Mouse (Mus musculus) intestine, embryonic 16.5 days (tissue): ENCODE data around the gene Nsg1. TPM values are rescaled to one million over a fixed set of nuclear protein-coding genes. Genes with fewer than 3 reads are reported as not detected.

ENCODE experiments used
- ATAC-seq: fragments of 200-750 bp; cut with Nextera tagmentation; 2 replicates; pipeline ENCODE4 v1.8.0; 2017; ENCODE audit warnings: moderate TSS enrichment, moderate library complexity
- H3K27ac ChIP-seq: fragments of 300-500 bp; sonication (generic); 2 replicates; pipeline ENCODE4 v1.5.1; 2014; ENCODE audit warnings: mild to moderate bottlenecking, low read length
- H3K27me3 ChIP-seq: fragments of 300-500 bp; sonication (generic); replicated peaks from 2 replicates; pipeline ENCODE4 v1.6.1; 2014; ENCODE audit warnings: low read length, control low read depth, mixed read lengths; ENCODE audit not compliant: control insufficient read depth, insufficient read depth
- H3K36me3 ChIP-seq: fragments of 300-500 bp; sonication (generic); 2 replicates; pipeline ENCODE4 v1.6.1; 2014; ENCODE audit warnings: low read length, control low read depth; ENCODE audit not compliant: control insufficient read depth, insufficient read depth
- H3K4me1 ChIP-seq: fragments of 300-500 bp; sonication (generic); 2 replicates; pipeline ENCODE4 v1.6.1; 2014; ENCODE audit warnings: low read length, control low read depth, mixed read lengths; ENCODE audit not compliant: control insufficient read depth, insufficient read depth
- H3K4me2 ChIP-seq: fragments of 300-500 bp; sonication (generic); 2 replicates; pipeline ENCODE4 v1.6.1; 2014; ENCODE audit warnings: low read depth, low read length, control low read depth
- H3K4me3 ChIP-seq: fragments of 300-500 bp; sonication (generic); 2 replicates; pipeline ENCODE4 v1.5.1; 2014; ENCODE audit warnings: mild to moderate bottlenecking, low read length
- H3K9ac ChIP-seq: fragments of 300-500 bp; sonication (generic); 2 replicates; pipeline ENCODE4 v1.6.1; 2014; ENCODE audit warnings: low read depth, low read length
- H3K9me3 ChIP-seq: fragments of 300-500 bp; sonication (generic); 2 replicates; pipeline ENCODE4 v1.6.1; 2016; ENCODE audit warnings: low read length, control low read depth; ENCODE audit not compliant: control insufficient read depth
- WGBS: fragments of 180-500 bp; shearing (Covaris S2); extraction: QIAGEN DNeasy Blood & Tissue Kit; methylation state at CpG from one replicate; pipeline ENCODE4 v1.1.7; 2014; 5-methylcytosine and 5-hydroxymethylcytosine counted together
- polyA plus RNA-seq: library from polyadenylated mRNA; unstranded; fragments of >200 nt; fragmentation: Nextera tagmentation; extraction: Ambion mirVana; gene quantifications from 2 replicates; pipeline ENCODE4 v1.2.1, GENCODE M21; 2015

Nsg1 gene
- polyA plus RNA-seq, 1 experiment from 2014 or later = 50.3 TPM

DNA sequence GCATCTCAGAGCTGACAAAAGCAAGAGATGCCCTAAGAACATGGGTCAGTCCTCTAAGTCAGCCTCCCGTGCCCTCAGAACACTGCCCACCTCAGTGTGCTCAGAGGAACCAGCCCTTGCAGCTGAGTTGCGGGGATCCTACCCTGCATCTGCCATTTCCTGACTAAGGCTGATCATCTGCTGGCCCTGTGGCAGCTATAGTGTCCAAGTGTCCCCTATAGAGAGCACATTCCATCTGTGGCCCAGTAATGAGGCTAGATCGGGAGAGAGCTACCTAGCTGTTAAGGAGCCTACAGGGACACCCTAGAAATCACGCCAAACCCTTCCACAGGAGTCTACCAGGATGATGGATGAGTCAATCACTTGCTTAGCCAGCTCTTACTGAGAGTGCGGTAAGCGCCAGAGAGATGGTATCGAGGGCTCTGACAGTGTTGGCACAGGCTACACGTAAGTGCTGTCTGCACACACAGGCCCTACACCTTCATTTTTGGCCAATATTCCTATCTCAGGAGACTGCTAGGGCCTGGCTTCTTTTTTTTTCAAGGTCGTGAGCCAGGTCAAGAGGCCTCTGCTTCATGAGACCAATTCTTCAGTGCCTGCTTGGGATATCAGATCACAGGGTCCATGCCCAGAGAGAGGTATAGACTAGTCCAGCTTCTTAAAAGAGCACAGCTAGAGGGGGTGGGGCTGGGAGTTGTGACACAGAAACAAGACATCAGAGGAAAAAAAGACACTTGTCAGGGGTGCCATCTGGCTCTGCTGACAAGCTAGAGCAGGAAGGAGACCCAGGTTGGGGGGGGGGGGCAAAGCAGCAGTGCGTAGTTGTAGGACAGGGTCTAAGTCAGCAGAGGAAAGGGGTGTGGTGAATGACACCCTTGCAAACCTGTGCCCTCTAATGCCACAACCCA is 7.3 kb downstream of the Nsg1 start:
- Histone ChIP-seq H3K4me2 (no peak overlapping the region), H3K4me3 (no peak overlapping the region), H3K27me3 (no peaks in the 10 kb centered on the region), H3K9ac (no peak overlapping the region), H3K4me1 (no peaks in the 10 kb centered on the region), H3K9me3 (no peaks in the 10 kb centered on the region), H3K27ac (no peak overlapping the region), H3K36me3 (peaks cover 5% of the 10 kb centered on the region; the same call in 1 of the 2 replicates)
- 83% methylated on average over 10 of the region's 10 CpGs for WGBS
- ATAC-seq = no peak

DNA sequence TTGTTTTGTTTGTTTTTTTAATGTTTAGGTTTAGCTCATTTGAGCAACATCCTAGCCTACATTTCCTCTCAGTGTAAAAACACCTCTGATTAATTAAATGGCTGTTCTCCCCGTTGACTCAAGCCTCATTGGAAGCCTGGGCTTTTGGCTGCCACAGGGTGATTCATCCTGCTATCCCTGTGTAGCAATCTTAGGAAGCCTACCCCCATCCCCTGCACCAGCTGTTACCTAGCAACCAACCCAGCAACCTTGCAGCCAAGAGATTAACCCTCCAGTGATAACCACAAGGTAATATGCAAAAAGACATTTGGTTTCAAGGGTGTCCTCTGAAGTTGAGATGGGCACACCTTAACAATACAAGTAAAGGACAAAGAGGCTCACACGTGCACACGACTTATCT is 8.4 kb downstream of the Nsg1 start:
- 49% methylated on average over 3 of the region's 3 CpGs for WGBS
- Histone ChIP-seq H3K36me3 (peaks cover 5% of the 10 kb centered on the region; the same call in 1 of the 2 replicates), H3K4me1 (no peaks in the 10 kb centered on the region), H3K9ac (no peak overlapping the region), H3K4me3 (no peak overlapping the region), H3K27me3 (no peaks in the 10 kb centered on the region), H3K27ac (no peak overlapping the region), H3K4me2 (no peak overlapping the region), H3K9me3 (no peaks in the 10 kb centered on the region)
- no peak for ATAC-seq

DNA sequence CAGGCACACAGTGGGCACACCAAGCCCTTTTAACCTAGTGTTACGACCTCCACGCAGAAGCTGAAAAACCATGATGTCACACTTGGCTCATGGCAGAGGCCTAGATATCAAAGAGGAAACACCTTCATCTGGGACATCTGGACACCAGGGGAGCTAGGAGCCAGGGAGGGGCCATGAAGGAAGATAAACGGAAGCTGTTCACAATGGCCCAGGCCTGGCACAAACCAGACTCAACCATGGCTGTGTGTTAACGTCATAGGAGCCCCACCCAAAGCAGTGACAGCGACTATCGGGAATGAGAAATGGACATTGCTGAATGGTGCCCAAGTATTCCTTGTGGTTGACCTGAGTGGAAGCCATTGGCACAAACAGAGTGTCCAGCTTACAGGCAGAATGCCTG is 13.2 kb downstream of the Nsg1 start:
- no peaks in the 10 kb centered on the region for H3K9me3 ChIP-seq
- no peak for ATAC-seq
- H3K27ac ChIP-seq = no peak overlapping the region
- no peak overlapping the region for H3K9ac ChIP-seq
- no peaks in the 10 kb centered on the region for H3K4me1 ChIP-seq
- no peaks in the 10 kb centered on the region for H3K27me3 ChIP-seq
- H3K4me3 ChIP-seq = no peak overlapping the region
- H3K4me2 ChIP-seq = no peak overlapping the region
- 84% methylated on average over 6 of the region's 6 CpGs for WGBS
- no peaks in the 10 kb centered on the region for H3K36me3 ChIP-seq

DNA sequence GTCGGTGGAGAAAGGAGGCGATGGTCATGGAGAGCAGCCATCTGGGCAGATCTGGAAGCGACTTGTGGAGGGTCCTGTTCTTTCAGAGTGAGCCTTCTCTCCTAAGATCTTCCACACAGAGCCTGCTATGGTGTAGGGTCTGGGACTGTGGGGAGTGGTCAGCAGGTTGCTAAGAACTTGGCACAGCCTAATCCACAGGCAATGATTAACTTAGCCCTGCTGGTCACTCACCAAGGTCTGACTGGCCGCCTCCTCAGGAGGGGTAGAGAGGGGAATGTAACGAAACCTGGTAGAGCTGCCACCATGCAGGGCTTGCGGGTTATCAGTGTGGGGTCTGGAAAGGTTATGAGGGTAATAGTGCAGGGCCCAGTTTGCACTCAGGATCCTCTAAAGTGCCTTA is 18.8 kb downstream of the Nsg1 start:
- Histone ChIP-seq H3K36me3 (no peaks in the 10 kb centered on the region), H3K4me1 (no peaks in the 10 kb centered on the region), H3K27me3 (no peaks in the 10 kb centered on the region), H3K4me3 (no peak overlapping the region), H3K9me3 (no peaks in the 10 kb centered on the region), H3K4me2 (no peak overlapping the region), H3K27ac (no peak overlapping the region), H3K9ac (no peak overlapping the region)
- WGBS = 72% methylated on average over 6 of the region's 6 CpGs
- ATAC-seq = no peak

DNA sequence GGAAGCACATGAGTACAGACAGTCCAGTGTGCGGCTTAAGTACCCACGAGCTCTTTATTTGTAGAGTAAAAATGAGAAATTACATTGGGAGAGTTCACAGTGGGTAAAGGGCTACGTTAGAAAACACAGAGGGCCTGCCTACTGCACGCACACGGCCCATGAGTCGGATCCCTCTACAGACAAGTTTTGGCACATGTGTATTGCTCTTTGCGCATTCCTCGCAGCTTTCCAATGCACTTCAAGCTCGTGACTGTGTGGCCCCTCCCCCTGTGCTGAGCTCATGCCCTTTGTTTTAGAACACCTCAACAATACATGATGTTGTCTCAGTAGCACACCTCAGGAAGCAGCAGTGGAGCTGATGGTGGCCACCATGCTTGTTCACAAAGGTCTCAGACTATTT is 22.5 kb downstream of the Nsg1 start:
- Histone ChIP-seq H3K4me3 (no peak overlapping the region), H3K9ac (no peak overlapping the region), H3K36me3 (no peaks in the 10 kb centered on the region), H3K4me1 (no peaks in the 10 kb centered on the region), H3K27me3 (no peaks in the 10 kb centered on the region), H3K27ac (no peak overlapping the region), H3K9me3 (no peaks in the 10 kb centered on the region), H3K4me2 (no peak overlapping the region)
- no peak for ATAC-seq
- 85% methylated on average over 9 of the region's 9 CpGs for WGBS

DNA sequence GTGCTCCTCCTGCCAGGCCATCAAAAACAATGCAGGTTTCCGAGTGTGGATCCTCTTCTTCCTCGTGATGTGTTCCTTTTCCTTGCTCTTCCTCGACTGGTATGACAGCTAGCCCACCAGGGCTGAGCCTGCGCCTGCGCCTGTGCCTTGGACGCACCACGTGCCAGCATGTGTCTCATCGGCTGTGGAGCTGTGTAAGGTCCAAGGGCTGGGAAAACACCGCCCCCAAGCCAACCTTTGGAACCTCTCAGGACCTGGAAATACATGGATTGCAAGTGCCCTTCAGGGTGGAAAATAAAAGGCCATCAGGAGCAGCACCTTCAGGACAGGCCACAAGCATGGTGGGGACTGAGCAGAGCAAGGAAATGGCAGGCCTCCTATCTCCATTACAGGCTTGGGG is 23.5 kb downstream of the Nsg1 start:
- WGBS = 89% methylated on average over 9 of the region's 9 CpGs
- ATAC-seq = peak; percentile 77
- no peak overlapping the region for H3K4me3 ChIP-seq
- H3K27ac ChIP-seq = no peak overlapping the region
- no peaks in the 10 kb centered on the region for H3K9me3 ChIP-seq
- H3K36me3 ChIP-seq = no peaks in the 10 kb centered on the region
- no peaks in the 10 kb centered on the region for H3K4me1 ChIP-seq
- H3K4me2 ChIP-seq = no peak overlapping the region
- H3K9ac ChIP-seq = no peak overlapping the region
- H3K27me3 ChIP-seq = no peaks in the 10 kb centered on the region

- no peaks in the 10 kb centered on the region for H3K9me3 ChIP-seq
- no peaks in the 10 kb centered on the region for H3K4me1 ChIP-seq
- H3K4me2 ChIP-seq = no peak overlapping the region
- no peak for ATAC-seq
- no peaks in the 10 kb centered on the region for H3K27me3 ChIP-seq
- peaks cover 6% of the 10 kb centered on the region; the same call in 1 of the 2 replicates for H3K36me3 ChIP-seq
- H3K4me3 ChIP-seq = no peak overlapping the region
- H3K27ac ChIP-seq = no peak overlapping the region
- H3K9ac ChIP-seq = no peak overlapping the region
- WGBS = 78% methylated on average over 2 of the region's 2 CpGs
Measured at GRCm38 (mm10) chr5:38129339-38129738, 30.4 kb downstream of the Nsg1 start.

- Histone ChIP-seq H3K36me3 (peaks cover 6% of the 10 kb centered on the region; the same call in 1 of the 2 replicates), H3K27ac (no peak overlapping the region), H3K4me1 (no peaks in the 10 kb centered on the region), H3K9me3 (no peaks in the 10 kb centered on the region), H3K4me2 (no peak overlapping the region), H3K9ac (no peak overlapping the region), H3K4me3 (no peak overlapping the region), H3K27me3 (no peaks in the 10 kb centered on the region)
- ATAC-seq = peak; percentile 53; the same call in 1 of the 2 replicates
- 80% methylated on average over 13 of the region's 13 CpGs for WGBS
Measured at GRCm38 (mm10) chr5:38126519-38127306, 33.0 kb downstream of the Nsg1 start.

DNA sequence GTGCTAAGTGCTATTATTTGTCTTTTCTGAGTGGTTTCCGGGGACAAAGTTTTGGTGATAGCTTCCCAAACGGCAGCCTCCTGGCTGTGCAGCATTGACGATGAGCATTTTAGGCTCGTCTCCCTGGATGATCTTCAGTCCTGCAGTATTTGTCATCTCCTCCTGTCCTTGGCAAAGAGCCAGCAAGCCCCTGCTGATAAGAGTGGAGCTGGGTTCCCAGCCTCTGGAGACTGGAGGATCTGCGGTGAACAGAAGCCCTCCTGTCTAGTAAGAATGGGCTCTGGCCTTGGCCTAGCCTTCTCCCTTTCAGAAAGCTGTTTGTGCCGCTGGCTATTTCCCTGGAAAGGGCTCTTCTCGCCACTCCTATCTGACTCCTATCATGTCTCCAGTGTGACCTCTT is 38.0 kb downstream of the Nsg1 start:
- Histone ChIP-seq H3K4me3 (no peak overlapping the region), H3K4me1 (peaks cover 6% of the 10 kb centered on the region; the same call in 1 of the 2 replicates), H3K9ac (no peak overlapping the region), H3K36me3 (no peaks in the 10 kb centered on the region), H3K27me3 (no peaks in the 10 kb centered on the region), H3K4me2 (no peak overlapping the region), H3K9me3 (no peaks in the 10 kb centered on the region), H3K27ac (no peak overlapping the region)
- whole genome bisulfite sequencing = 58% methylated on average over 7 of the region's 7 CpGs
- ATAC-seq = no peak
